Mouse (Mus musculus): ENCODE measurements around the gene Shc1. TPM values are rescaled to one million over a fixed set of nuclear protein-coding genes. Genes with fewer than 3 reads are reported as not detected.

Gene Shc1
- total and polyA plus RNA-seq, 3 experiments = 23.1 to 40.6 (median 32.3) TPM

- TF ChIP-seq E2F4 (IDR thresholded peaks at IDR 0.05; ENCODE audit: insufficient replicate concordance, low read depth, low read length) (no peak), POLR2AphosphoS2 (IDR thresholded peaks at IDR 0.05; ENCODE audit: low read depth, low read length) (no peak), MYC (IDR thresholded peaks at IDR 0.05; ENCODE audit: low read depth, low read length) (no peak), USF2 (conservative IDR thresholded peaks at IDR 0.05; ENCODE audit: low read depth, low read length) (no peak), TCF12 (IDR thresholded peaks at IDR 0.05; ENCODE audit: low read depth, low read length) (no peak), JUND (conservative IDR thresholded peaks at IDR 0.05; ENCODE audit: low read depth, low read length) (no peak), BHLHE40 (IDR thresholded peaks at IDR 0.05; ENCODE audit: low read depth, low read length) (no peak), ZNF384 (IDR thresholded peaks at IDR 0.05; ENCODE audit: low read depth, low read length) (no peak), UBTF (IDR thresholded peaks at IDR 0.05; ENCODE audit: low read depth, low read length) (no peak), PAX5 (IDR thresholded peaks at IDR 0.05; ENCODE audit: low read length) (no peak), MAZ (IDR thresholded peaks at IDR 0.05; ENCODE audit: low read depth, low read length) (no peak), RCOR1 (conservative IDR thresholded peaks at IDR 0.05; ENCODE audit: low read depth, low read length) (no peak), NELFE (IDR thresholded peaks at IDR 0.05; ENCODE audit: low read depth, low read length) (no peak), GABPA (IDR thresholded peaks at IDR 0.05; ENCODE audit: insufficient replicate concordance, low read depth, low read length) (no peak), JUN (IDR thresholded peaks at IDR 0.05; ENCODE audit: insufficient read depth, low read depth, low read length) (no peak), MAFK (IDR thresholded peaks at IDR 0.05; ENCODE audit: insufficient replicate concordance, low read length) (no peak), ZC3H11A (IDR thresholded peaks at IDR 0.05; ENCODE audit: low read depth, low read length) (no peak)
- Histone ChIP-seq H3K27ac (ENCODE audit: insufficient read depth, low read depth) (no peak overlapping the region), H3K27me3 (replicated peaks) (no peaks in the 10 kb centered on the region), H3K4me1 (ENCODE audit: control insufficient read depth in 1 of 2, insufficient read depth in 2 of 2) (peaks cover 14 to 42% of the 10 kb centered on the region in 2 experiments), H3K36me3 (replicated peaks in 1 of 2; ENCODE audit: control insufficient read depth in 1 of 2, insufficient read depth in 1 of 2, low read length in 1 of 2) (peaks cover 38 to 52% of the 10 kb centered on the region in 2 experiments), H3K9ac (ENCODE audit: insufficient read depth, low read depth) (no peak overlapping the region), H3K79me2 (replicated peaks; ENCODE audit: control insufficient read depth, extremely low read depth, insufficient read depth, poor library complexity, severe bottlenecking) (peaks cover 37% of the 10 kb centered on the region), H3K4me3 (replicated peaks in 1 of 3; ENCODE audit: low read depth in 2 of 3, low read length in 2 of 3, poor library complexity in 1 of 3) (no peak overlapping the region), H3K4me2 (ENCODE audit: insufficient read depth, low read depth, poor library complexity, severe bottlenecking) (0 out of 2 replicates have a peak overlapping the region, but pooled peaks have one; percentile 42), H3K9me3 (replicated peaks; ENCODE audit: low read length) (no peaks in the 10 kb centered on the region)
- no peak for DNase-seq (ENCODE audit: extremely low read depth)
- in situ Hi-C loops (cut with MboI; ENCODE audit: low pct_ligation_motif_present, low pct_unique_long_range_greater_than_20kb, low sequenced_read_pairs) = no loop called here
- dilution Hi-C loops (cut with MboI; ENCODE audit: extremely low pct_ligation_motif_present, extremely low pct_unique_long_range_greater_than_20kb, low sequenced_read_pairs) = no loop called here
These were observed 3.7 kb downstream of the Shc1 start for GRCm38 (mm10) chr3:89421810-89422473.

GRCm38 (mm10) chr3:89422556-89423205 lies 4.4 kb downstream of the Shc1 start:
- in situ Hi-C loops (cut with MboI; ENCODE audit: low pct_ligation_motif_present, low pct_unique_long_range_greater_than_20kb, low sequenced_read_pairs) = no loop called here
- no peak overlapping the region for H3K4me2 ChIP-seq (ENCODE audit: insufficient read depth, low read depth, poor library complexity, severe bottlenecking)
- no peaks in the 10 kb centered on the region for H3K27me3 ChIP-seq (replicated peaks)
- peaks cover 30% of the 10 kb centered on the region for H3K79me2 ChIP-seq (replicated peaks; ENCODE audit: control insufficient read depth, extremely low read depth, insufficient read depth, poor library complexity, severe bottlenecking)
- H3K9ac ChIP-seq (ENCODE audit: insufficient read depth, low read depth) = no peak overlapping the region
- H3K36me3 ChIP-seq (replicated peaks in 1 of 2; ENCODE audit: control insufficient read depth in 1 of 2, insufficient read depth in 1 of 2, low read length in 1 of 2) = peaks cover 44 to 60% of the 10 kb centered on the region in 2 experiments
- TF ChIP-seq ZNF384 (IDR thresholded peaks at IDR 0.05; ENCODE audit: low read depth, low read length) (no peak), ETS1 (conservative IDR thresholded peaks at IDR 0.05; ENCODE audit: low read depth, low read length) (no peak), ZKSCAN1 (IDR thresholded peaks at IDR 0.05; ENCODE audit: borderline replicate concordance, low read depth, low read length) (no peak), MAX (IDR thresholded peaks at IDR 0.05; ENCODE audit: low read length) (no peak), MAZ (IDR thresholded peaks at IDR 0.05; ENCODE audit: low read depth, low read length) (no peak), SIN3A (IDR thresholded peaks at IDR 0.05; ENCODE audit: low read length) (no peak), NELFE (IDR thresholded peaks at IDR 0.05; ENCODE audit: low read depth, low read length) (no peak), SMC3 (IDR thresholded peaks at IDR 0.05; ENCODE audit: low read depth, low read length) (no peak), EP300 (IDR thresholded peaks at IDR 0.05; ENCODE audit: low read length) (no peak), UBTF (IDR thresholded peaks at IDR 0.05; ENCODE audit: low read depth, low read length) (no peak), USF2 (conservative IDR thresholded peaks at IDR 0.05; ENCODE audit: low read depth, low read length) (no peak), ZMIZ1 (IDR thresholded peaks at IDR 0.05; ENCODE audit: low read depth, low read length) (no peak), TCF12 (IDR thresholded peaks at IDR 0.05; ENCODE audit: low read depth, low read length) (no peak), ELF1 (IDR thresholded peaks at IDR 0.05; ENCODE audit: low read depth, low read length) (no peak)
- no peak for DNase-seq (ENCODE audit: extremely low read depth)
- no peak overlapping the region for H3K4me3 ChIP-seq (replicated peaks in 1 of 3; ENCODE audit: low read depth in 2 of 3, low read length in 2 of 3, poor library complexity in 1 of 3)
- dilution Hi-C loops (cut with MboI; ENCODE audit: extremely low pct_ligation_motif_present, extremely low pct_unique_long_range_greater_than_20kb, low sequenced_read_pairs) = no loop called here
- no peaks in the 10 kb centered on the region for H3K9me3 ChIP-seq (replicated peaks; ENCODE audit: low read length)
- peaks cover 14 to 42% of the 10 kb centered on the region in 2 experiments for H3K4me1 ChIP-seq (ENCODE audit: control insufficient read depth in 1 of 2, insufficient read depth in 2 of 2)
- H3K27ac ChIP-seq (ENCODE audit: insufficient read depth, low read depth) = no peak overlapping the region
